Mouse (Mus musculus) granulocyte monocyte progenitor cell, adult 5-6 weeks (primary cell): ENCODE results near the gene Ppp1r3e. TPM values are rescaled to one million over a fixed set of nuclear protein-coding genes. Genes with fewer than 3 reads are reported as not detected.

Experiments used
- total RNA-seq, 2 experiments: library from RNA; stranded (forward) in 1 of 2; stranded (reverse) in 1 of 2; fragments of 200-712, 200-1000 nt in 1 of 2; fragments of >200 nt in 1 of 2; fragmentation: Nextera tagmentation in 1 of 2; gene quantifications; 2 replicates each; pipeline ENCODE4 v1.2.3; 2014 to 2017

Gene Ppp1r3e
- total RNA-seq, 2 experiments from 2014 or later = 2.9 to 21.1 TPM

Other genes with a start within 250 kb of the Ppp1r3e start
- not detected in 2 replicates for gene Gm17606, start 236.6 kb downstream of the Ppp1r3e start, total RNA-seq (2014; fragmentation: Nextera tagmentation)
- gene Gm17606, start 236.6 kb downstream of the Ppp1r3e start, total RNA-seq (2017) = not detected in 2 replicates
- 0.54 and 1.4 TPM in 2 replicates for gene Cdh24, start 236.2 kb downstream of the Ppp1r3e start, total RNA-seq (2014; fragmentation: Nextera tagmentation)
- gene Cdh24, start 236.2 kb downstream of the Ppp1r3e start, total RNA-seq (2017) = 0.39 and 0.41 TPM in 2 replicates
- 44.3 and 69.7 TPM in 2 replicates for gene 1700123O20Rik, start 191.3 kb downstream of the Ppp1r3e start, total RNA-seq (2014; fragmentation: Nextera tagmentation)
- gene 1700123O20Rik, start 191.3 kb downstream of the Ppp1r3e start, total RNA-seq (2017) = 42.2 and 50.0 TPM in 2 replicates
- gene Acin1, start 190.6 kb downstream of the Ppp1r3e start, total RNA-seq (2014; fragmentation: Nextera tagmentation) = 236 and 252 TPM in 2 replicates
- 198 and 208 TPM in 2 replicates for gene Acin1, start 190.6 kb downstream of the Ppp1r3e start, total RNA-seq (2017)
- 0.15 TPM in 1 of 2 replicates, not detected in the other for gene Gm29776, start 178.7 kb downstream of the Ppp1r3e start, total RNA-seq (2014; fragmentation: Nextera tagmentation)
- 0.22 TPM in 1 of 2 replicates, not detected in the other for gene Gm29776, start 178.7 kb downstream of the Ppp1r3e start, total RNA-seq (2017)
- gene Cebpe, start 165.4 kb downstream of the Ppp1r3e start, total RNA-seq (2014; fragmentation: Nextera tagmentation) = 23.1 and 45.9 TPM in 2 replicates
- gene Cebpe, start 165.4 kb downstream of the Ppp1r3e start, total RNA-seq (2017) = 57.2 and 63.7 TPM in 2 replicates
- 7.6 and 8.3 TPM in 2 replicates for gene Slc7a8, start 95.6 kb downstream of the Ppp1r3e start, total RNA-seq (2014; fragmentation: Nextera tagmentation)
- 2.0 and 3.2 TPM in 2 replicates for gene Slc7a8, start 95.6 kb downstream of the Ppp1r3e start, total RNA-seq (2017)
- not detected in 2 replicates for gene Rnf212b, start 63.4 kb downstream of the Ppp1r3e start, total RNA-seq (2014; fragmentation: Nextera tagmentation)
- not detected in 2 replicates for gene Rnf212b, start 63.4 kb downstream of the Ppp1r3e start, total RNA-seq (2017)
- 14.3 and 19.1 TPM in 2 replicates for gene Homez, start 6.6 kb downstream of the Ppp1r3e start, total RNA-seq (2014; fragmentation: Nextera tagmentation)
- 8.4 and 8.7 TPM in 2 replicates for gene Homez, start 6.6 kb downstream of the Ppp1r3e start, total RNA-seq (2017)
- gene Bcl2l2, start 5.8 kb upstream of the Ppp1r3e start, total RNA-seq (2014; fragmentation: Nextera tagmentation) = 9.4 and 13.5 TPM in 2 replicates
- 9.9 and 10.9 TPM in 2 replicates for gene Bcl2l2, start 5.8 kb upstream of the Ppp1r3e start, total RNA-seq (2017)
- not detected in 2 replicates for gene Gm20521, start 5.9 kb upstream of the Ppp1r3e start, total RNA-seq (2014; fragmentation: Nextera tagmentation)
- not detected in 2 replicates for gene Gm20521, start 5.9 kb upstream of the Ppp1r3e start, total RNA-seq (2017)
- gene Pabpn1, start 14.9 kb upstream of the Ppp1r3e start, total RNA-seq (2014; fragmentation: Nextera tagmentation) = 181 and 215 TPM in 2 replicates
- 286 and 319 TPM in 2 replicates for gene Pabpn1, start 14.9 kb upstream of the Ppp1r3e start, total RNA-seq (2017)
- gene Slc22a17, start 35.6 kb upstream of the Ppp1r3e start, total RNA-seq (2014; fragmentation: Nextera tagmentation) = 1.4 and 2.8 TPM in 2 replicates
- 0.52 and 0.77 TPM in 2 replicates for gene Slc22a17, start 35.6 kb upstream of the Ppp1r3e start, total RNA-seq (2017)
- gene Efs, start 48.6 kb upstream of the Ppp1r3e start, total RNA-seq (2014; fragmentation: Nextera tagmentation) = not detected in 2 replicates
- gene Efs, start 48.6 kb upstream of the Ppp1r3e start, total RNA-seq (2017) = not detected in 2 replicates
- not detected in 2 replicates for gene Il25, start 55.1 kb upstream of the Ppp1r3e start, total RNA-seq (2014; fragmentation: Nextera tagmentation)
- not detected in 2 replicates for gene Il25, start 55.1 kb upstream of the Ppp1r3e start, total RNA-seq (2017)
- not detected in 2 replicates for gene Cmtm5, start 58.7 kb upstream of the Ppp1r3e start, total RNA-seq (2014; fragmentation: Nextera tagmentation)
- gene Cmtm5, start 58.7 kb upstream of the Ppp1r3e start, total RNA-seq (2017) = not detected in 2 replicates
- not detected in 2 replicates for gene Myh6, start 89.4 kb upstream of the Ppp1r3e start, total RNA-seq (2014; fragmentation: Nextera tagmentation)
- not detected in 2 replicates for gene Myh6, start 89.4 kb upstream of the Ppp1r3e start, total RNA-seq (2017)
- not detected in 2 replicates for gene Gm17428, start 99.4 kb upstream of the Ppp1r3e start, total RNA-seq (2014; fragmentation: Nextera tagmentation)
- gene Gm17428, start 99.4 kb upstream of the Ppp1r3e start, total RNA-seq (2017) = not detected in 2 replicates
- not detected in 2 replicates for gene Myh7, start 117.1 kb upstream of the Ppp1r3e start, total RNA-seq (2014; fragmentation: Nextera tagmentation)
- gene Myh7, start 117.1 kb upstream of the Ppp1r3e start, total RNA-seq (2017) = not detected in 2 replicates
- gene Ngdn, start 137.9 kb upstream of the Ppp1r3e start, total RNA-seq (2014; fragmentation: Nextera tagmentation) = 50.2 and 65.5 TPM in 2 replicates
- 62.7 and 75.3 TPM in 2 replicates for gene Ngdn, start 137.9 kb upstream of the Ppp1r3e start, total RNA-seq (2017)
- gene Zfhx2, start 214.8 kb upstream of the Ppp1r3e start, total RNA-seq (2014; fragmentation: Nextera tagmentation) = 3.0 and 5.2 TPM in 2 replicates
- 0.26 and 0.82 TPM in 2 replicates for gene Zfhx2, start 214.8 kb upstream of the Ppp1r3e start, total RNA-seq (2017)
- 11.9 and 16.2 TPM in 2 replicates for gene Thtpa, start 217.2 kb upstream of the Ppp1r3e start, total RNA-seq (2014; fragmentation: Nextera tagmentation)
- gene Thtpa, start 217.2 kb upstream of the Ppp1r3e start, total RNA-seq (2017) = 10.0 and 13.0 TPM in 2 replicates
- 56.6 and 87.9 TPM in 2 replicates for gene Ap1g2, start 229.0 kb upstream of the Ppp1r3e start, total RNA-seq (2014; fragmentation: Nextera tagmentation)
- gene Ap1g2, start 229.0 kb upstream of the Ppp1r3e start, total RNA-seq (2017) = 12.4 and 15.1 TPM in 2 replicates
- gene Jph4, start 239.4 kb upstream of the Ppp1r3e start, total RNA-seq (2014; fragmentation: Nextera tagmentation) = not detected in 2 replicates
- not detected in 2 replicates for gene Jph4, start 239.4 kb upstream of the Ppp1r3e start, total RNA-seq (2017)